Mouse (Mus musculus) stomach, embryonic 16.5 days (tissue): ENCODE results near the gene Rps3. TPM values are rescaled to one million over a fixed set of nuclear protein-coding genes. Genes with fewer than 3 reads are reported as not detected.

Experiments
- ATAC-seq: fragments of 200-750 bp; cut with Nextera tagmentation; 2 replicates; pipeline ENCODE4 v1.8.0; 2017; ENCODE audit warnings: moderate number of reproducible peaks, moderate TSS enrichment; ENCODE audit not compliant: insufficient read depth, low FRiP score
- H3K27ac ChIP-seq: fragments of 300-500 bp; sonication (generic); 2 replicates; pipeline ENCODE4 v1.5.1; 2014; ENCODE audit warnings: low read length
- H3K27me3 ChIP-seq: fragments of 300-500 bp; sonication (generic); 2 replicates; pipeline ENCODE4 v1.6.1; 2014; ENCODE audit warnings: low read length, control low read depth, mixed read lengths; ENCODE audit not compliant: control insufficient read depth, insufficient read depth
- H3K36me3 ChIP-seq: fragments of 300-500 bp; sonication (generic); 2 replicates; pipeline ENCODE4 v1.6.1; 2014; ENCODE audit warnings: low read length; ENCODE audit not compliant: control insufficient read depth, insufficient read depth
- H3K4me1 ChIP-seq: fragments of 300-500 bp; sonication (generic); 2 replicates; pipeline ENCODE4 v1.6.1; 2014; ENCODE audit warnings: low read length, control low read depth, mixed read lengths; ENCODE audit not compliant: control insufficient read depth, insufficient read depth
- H3K4me2 ChIP-seq: fragments of 300-500 bp; sonication (generic); 2 replicates; pipeline ENCODE4 v1.6.1; 2014; ENCODE audit warnings: low read depth, low read length, mixed read lengths
- H3K4me3 ChIP-seq: fragments of 300-500 bp; sonication (generic); replicated peaks from 2 replicates; pipeline ENCODE4 v1.5.1; 2014; ENCODE audit warnings: mild to moderate bottlenecking, low read length
- H3K9ac ChIP-seq: fragments of 300-500 bp; sonication (generic); 2 replicates; pipeline ENCODE4 v1.6.1; 2014; ENCODE audit warnings: low read length
- H3K9me3 ChIP-seq: fragments of 300-500 bp; sonication (generic); replicated peaks from 2 replicates; pipeline ENCODE4 v1.6.1; 2016; ENCODE audit warnings: low read length, control low read depth; ENCODE audit not compliant: control insufficient read depth
- WGBS: fragments of 180-500 bp; shearing (Covaris S2); extraction: QIAGEN DNeasy Blood & Tissue Kit; methylation state at CpG from one replicate; pipeline ENCODE4 v1.1.7; 2014; 5-methylcytosine and 5-hydroxymethylcytosine counted together
- polyA plus RNA-seq: library from polyadenylated mRNA; unstranded; fragments of >200 nt; fragmentation: Nextera tagmentation; extraction: Ambion mirVana; gene quantifications from 2 replicates; pipeline ENCODE4 v1.2.1, GENCODE M21; 2015

The Rps3 gene
- polyA plus RNA-seq, 1 experiment from 2014 or later: 743 TPM

DNA sequence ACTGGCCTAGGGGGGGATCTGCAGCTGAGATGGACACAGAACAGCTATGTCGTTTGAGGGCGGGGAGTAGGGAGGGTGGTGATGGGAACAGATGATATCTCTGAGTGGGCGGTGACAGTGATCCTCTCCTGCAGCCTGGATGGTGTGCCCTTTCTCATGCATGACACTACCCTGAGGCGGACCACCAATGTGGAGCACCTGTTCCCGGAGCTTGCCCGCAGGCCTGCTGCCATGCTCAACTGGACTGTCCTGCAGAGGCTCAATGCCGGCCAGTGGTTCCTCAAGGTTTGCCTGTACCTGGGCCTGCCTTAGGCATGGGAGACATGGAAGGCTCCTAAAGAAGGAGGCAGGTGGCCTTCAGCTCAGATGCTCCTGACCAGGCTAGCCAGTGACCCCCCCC lies 30.7 kb downstream of the Rps3 start:
- Histone ChIP-seq H3K27me3 (no peaks in the 10 kb centered on the region), H3K4me3 (no peak overlapping the region), H3K36me3 (no peaks in the 10 kb centered on the region), H3K9ac (no peak overlapping the region), H3K4me2 (no peak overlapping the region), H3K27ac (no peak overlapping the region), H3K9me3 (no peaks in the 10 kb centered on the region), H3K4me1 (no peaks in the 10 kb centered on the region)
- WGBS: 76% methylated on average over 7 of the region's 7 CpGs
- ATAC-seq: no peak

- H3K4me1 ChIP-seq: no peaks in the 10 kb centered on the region
- H3K4me3 ChIP-seq: no peak overlapping the region
- peak; percentile 20; the same call in 1 of the 2 replicates for ATAC-seq
- WGBS: 2% methylated on average over 3 of the region's 3 CpGs
- H3K27ac ChIP-seq: no peak overlapping the region
- H3K9me3 ChIP-seq: no peaks in the 10 kb centered on the region
- no peaks in the 10 kb centered on the region for H3K36me3 ChIP-seq
- H3K4me2 ChIP-seq: no peak overlapping the region
- H3K9ac ChIP-seq: no peak overlapping the region
- H3K27me3 ChIP-seq: no peaks in the 10 kb centered on the region
These were observed 32.8 kb downstream of the Rps3 start for GRCm38 (mm10) chr7:99450703-99451102.

DNA sequence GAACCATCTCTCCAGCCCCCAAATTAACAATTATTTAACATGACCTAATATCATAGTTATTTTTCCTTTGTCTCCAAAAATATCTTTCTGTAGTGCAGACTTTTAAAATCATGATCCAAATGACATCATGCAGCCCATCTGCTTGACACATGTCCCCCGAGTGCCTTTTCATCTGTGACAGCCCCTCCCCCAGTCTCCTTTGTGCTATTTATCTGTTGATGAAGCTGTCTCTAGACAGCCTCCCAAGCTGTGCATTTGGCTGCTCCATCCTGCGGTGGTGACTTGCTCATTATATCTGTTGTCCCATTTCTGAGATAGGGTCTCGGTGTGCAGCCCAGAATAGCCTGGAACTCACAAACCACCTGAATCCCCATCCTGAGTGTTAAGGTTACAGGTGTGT lies 33.8 kb downstream of the Rps3 start:
- Histone ChIP-seq H3K4me1 (no peaks in the 10 kb centered on the region), H3K27ac (no peak overlapping the region), H3K9ac (no peak overlapping the region), H3K36me3 (no peaks in the 10 kb centered on the region), H3K27me3 (no peaks in the 10 kb centered on the region), H3K4me3 (no peak overlapping the region), H3K9me3 (no peaks in the 10 kb centered on the region), H3K4me2 (no peak overlapping the region)
- ATAC-seq: no peak
- 70% methylated on average over 3 of the region's 3 CpGs for WGBS

GRCm38 (mm10) chr7:99449063-99449462 lies 34.5 kb downstream of the Rps3 start:
- Histone ChIP-seq H3K27me3 (no peaks in the 10 kb centered on the region), H3K4me2 (no peak overlapping the region), H3K9me3 (no peaks in the 10 kb centered on the region), H3K9ac (no peak overlapping the region), H3K4me1 (no peaks in the 10 kb centered on the region), H3K27ac (no peak overlapping the region), H3K4me3 (no peak overlapping the region), H3K36me3 (no peaks in the 10 kb centered on the region)
- WGBS: 59% methylated on average over 8 of the region's 8 CpGs
- no peak for ATAC-seq

DNA sequence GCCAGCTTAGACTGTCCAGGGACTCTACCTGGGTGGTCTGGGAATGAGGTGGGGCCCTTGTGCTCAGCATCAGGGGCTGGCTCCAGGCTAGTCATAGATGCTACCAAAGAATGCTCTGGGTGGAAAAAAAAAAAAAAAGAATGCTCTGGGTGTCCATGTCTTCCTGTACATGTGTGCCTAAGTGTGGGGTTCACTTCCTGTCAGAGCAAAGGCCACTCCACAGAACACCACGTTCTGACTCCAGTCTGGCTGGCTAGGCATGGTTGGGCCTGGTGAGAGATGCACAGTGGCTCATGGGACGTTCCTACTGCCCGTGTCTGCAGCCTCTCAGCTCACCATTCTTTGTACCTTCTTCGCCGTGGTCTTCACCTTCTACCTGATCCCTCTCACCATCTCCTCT lies 34.9 kb downstream of the Rps3 start:
- Histone ChIP-seq H3K36me3 (no peaks in the 10 kb centered on the region), H3K27me3 (no peaks in the 10 kb centered on the region), H3K9ac (no peak overlapping the region), H3K4me2 (no peak overlapping the region), H3K27ac (no peak overlapping the region), H3K4me3 (no peak overlapping the region), H3K9me3 (no peaks in the 10 kb centered on the region), H3K4me1 (no peaks in the 10 kb centered on the region)
- no peak for ATAC-seq
- 76% methylated on average over 5 of the region's 5 CpGs for WGBS

- WGBS: 78% methylated on average over 5 of the region's 5 CpGs
These were observed 36.2 kb downstream of the Rps3 start for GRCm38 (mm10) chr7:99447323-99447722.

DNA sequence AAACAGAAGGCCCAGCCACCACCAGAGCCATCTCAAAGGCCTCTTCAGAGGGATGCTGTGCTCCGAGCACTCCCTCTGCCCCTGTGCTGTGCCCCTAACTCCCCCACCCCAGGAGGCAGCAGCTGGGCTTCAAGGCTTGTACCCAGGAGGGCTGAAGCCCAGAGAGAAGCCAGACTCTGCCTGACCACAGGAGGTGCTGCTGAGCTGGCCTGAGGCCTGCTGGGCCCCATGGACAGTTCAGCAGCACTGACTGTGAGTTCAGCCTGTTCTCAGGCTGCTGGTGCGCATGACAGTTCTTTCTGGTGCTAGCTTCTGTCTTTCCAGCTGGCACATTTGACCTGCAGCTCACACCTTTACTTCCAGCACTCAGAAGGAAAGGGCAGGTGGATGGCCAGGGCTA lies 37.7 kb downstream of the Rps3 start:
- Histone ChIP-seq H3K9ac (0 out of 2 replicates have a peak overlapping the region, but pooled peaks have one; percentile 8), H3K4me3 (no peak overlapping the region), H3K4me1 (peaks cover 15% of the 10 kb centered on the region), H3K36me3 (no peaks in the 10 kb centered on the region), H3K27me3 (no peaks in the 10 kb centered on the region), H3K4me2 (no peak overlapping the region), H3K9me3 (no peaks in the 10 kb centered on the region), H3K27ac (no peak overlapping the region)
- 86% methylated on average over 2 of the region's 2 CpGs for WGBS
- ATAC-seq: no peak

More at GRCm38 (mm10) chr7:99447323-99447722, 36.2 kb downstream of the Rps3 start:
- no peak for ATAC-seq
- Histone ChIP-seq H3K36me3 (no peaks in the 10 kb centered on the region), H3K4me2 (no peak overlapping the region), H3K27me3 (no peaks in the 10 kb centered on the region), H3K27ac (no peak overlapping the region), H3K9ac (no peak overlapping the region), H3K4me3 (no peak overlapping the region), H3K4me1 (peaks cover under 1% of the 10 kb centered on the region), H3K9me3 (no peaks in the 10 kb centered on the region)

- 62% methylated on average over 6 of the region's 6 CpGs for WGBS
- ATAC-seq: no peak
These were observed 39.5 kb downstream of the Rps3 start for GRCm38 (mm10) chr7:99444012-99444411.

GRCm38 (mm10) chr7:99443164-99443563 lies 40.4 kb downstream of the Rps3 start:
- no peaks in the 10 kb centered on the region for H3K9me3 ChIP-seq
- H3K4me1 ChIP-seq: peaks cover 15% of the 10 kb centered on the region
- no peaks in the 10 kb centered on the region for H3K36me3 ChIP-seq
- no peak for ATAC-seq
- no peak overlapping the region for H3K4me2 ChIP-seq
- 62% methylated on average over 5 of the region's 5 CpGs for WGBS
- no peak overlapping the region for H3K27ac ChIP-seq
- no peak overlapping the region for H3K4me3 ChIP-seq
- H3K27me3 ChIP-seq: no peaks in the 10 kb centered on the region
- no peak overlapping the region for H3K9ac ChIP-seq

More at GRCm38 (mm10) chr7:99444012-99444411, 39.5 kb downstream of the Rps3 start:
- Histone ChIP-seq H3K36me3 (no peaks in the 10 kb centered on the region), H3K9me3 (no peaks in the 10 kb centered on the region), H3K9ac (no peak overlapping the region), H3K4me2 (no peak overlapping the region), H3K27ac (no peak overlapping the region), H3K27me3 (no peaks in the 10 kb centered on the region), H3K4me1 (peaks cover 15% of the 10 kb centered on the region), H3K4me3 (no peak overlapping the region)
